Mouse (Mus musculus) CH12.LX (cell line): ENCODE results near the gene Prrx1. TPM values are rescaled to one million over a fixed set of nuclear protein-coding genes. Genes with fewer than 3 reads are reported as not detected.

Experiments used
- DNase-seq: peaks from one replicate; pipeline ENCODE4 v3.0.0-alpha.2; 2013; ENCODE audit errors: extremely low read depth
- H3K27ac ChIP-seq: 2 replicates; pipeline ENCODE4 v1.5.1; 2012; ENCODE audit warnings: low read depth, mild to moderate bottlenecking, control low read depth, moderate library complexity; ENCODE audit not compliant: insufficient read depth
- H3K27me3 ChIP-seq: replicated peaks from 2 replicates; pipeline ENCODE3; 2012; ENCODE audit warnings: inconsistent platforms
- H3K36me3 ChIP-seq, 2 experiments: replicated peaks in 1 of 2; 2 replicates each; pipeline versions ENCODE3 to v1.6.1; 2012; ENCODE audit warnings: inconsistent platforms in 1 of 2, low read length in 1 of 2, mild to moderate bottlenecking in 1 of 2, mixed read lengths in 1 of 2, moderate library complexity in 1 of 2; ENCODE audit not compliant: control insufficient read depth in 1 of 2, insufficient read depth in 1 of 2
- H3K4me1 ChIP-seq, 2 experiments: 2 replicates each; pipeline ENCODE4 v1.6.1; 2012; ENCODE audit warnings: inconsistent platforms in 1 of 2, moderate library complexity in 1 of 2; ENCODE audit not compliant: insufficient read depth in 2 of 2, control insufficient read depth in 1 of 2
- H3K4me2 ChIP-seq: 2 replicates; pipeline ENCODE4 v1.6.1; 2012; ENCODE audit warnings: low read depth, mild to moderate bottlenecking, control low read depth; ENCODE audit not compliant: poor library complexity, insufficient read depth, severe bottlenecking
- H3K4me3 ChIP-seq, 3 experiments: fragments of 150-350 bp in 1 of 3; sonication (generic) in 1 of 3; replicated peaks in 1 of 3; 2 replicates each; pipeline versions ENCODE3 to v1.5.1; 2011 to 2012; ENCODE audit warnings: low read depth in 2 of 3, low read length in 2 of 3, mild to moderate bottlenecking in 2 of 3, moderate library complexity in 2 of 3, control low read depth in 1 of 3, improper control_type of control experiment in 1 of 3, inconsistent platforms in 1 of 3, mixed read lengths in 1 of 3; ENCODE audit not compliant: poor library complexity in 1 of 3
- H3K79me2 ChIP-seq: replicated peaks from 2 replicates; pipeline ENCODE4 v1.6.1; 2012; ENCODE audit warnings: mild to moderate bottlenecking, moderate library complexity; ENCODE audit not compliant: control insufficient read depth, poor library complexity, insufficient read depth, severe bottlenecking; ENCODE audit errors: extremely low read depth
- H3K9ac ChIP-seq: 2 replicates; pipeline ENCODE4 v1.6.1; 2012; ENCODE audit warnings: low read depth, mild to moderate bottlenecking, control low read depth, moderate library complexity; ENCODE audit not compliant: insufficient read depth
- H3K9me3 ChIP-seq: replicated peaks from 2 replicates; pipeline ENCODE3; 2012; ENCODE audit warnings: low read length, inconsistent platforms, mixed read lengths
- BHLHE40 ChIP-seq: IDR thresholded peaks from 2 replicates; pipeline ENCODE4 v1.6.1; 2011; ENCODE audit warnings: mild to moderate bottlenecking, low read depth, low read length, improper control_type of control experiment
- CHD2 ChIP-seq: IDR thresholded peaks from 2 replicates; pipeline ENCODE4 v1.6.1; 2011; ENCODE audit warnings: low read length, improper control_type of control experiment
- CTCF ChIP-seq, 2 experiments: IDR thresholded peaks in 1 of 2; conservative IDR thresholded peaks in 1 of 2; 2 replicates each; pipeline ENCODE4 v1.5.1; 2011 to 2012; ENCODE audit warnings: low read depth in 2 of 2, low read length in 2 of 2, improper control_type of control experiment in 1 of 2, inconsistent platforms in 1 of 2, mild to moderate bottlenecking in 1 of 2, moderate library complexity in 1 of 2
- ETS1 ChIP-seq: conservative IDR thresholded peaks from 2 replicates; pipeline ENCODE4 v1.6.1; 2012; ENCODE audit warnings: low read depth, mild to moderate bottlenecking, inconsistent platforms, low read length, improper control_type of control experiment, moderate library complexity
- IRF4 ChIP-seq: IDR thresholded peaks from 2 replicates; pipeline ENCODE4 v1.6.1; 2014; ENCODE audit warnings: low read depth, mild to moderate bottlenecking, inconsistent platforms, low read length, improper control_type of control experiment
- JUN ChIP-seq: IDR thresholded peaks from 2 replicates; pipeline ENCODE4 v1.6.1; 2011; ENCODE audit warnings: low read depth, mild to moderate bottlenecking, low read length, improper control_type of control experiment, moderate library complexity; ENCODE audit not compliant: insufficient read depth
- MAX ChIP-seq: IDR thresholded peaks from 2 replicates; pipeline ENCODE4 v1.6.1; 2011; ENCODE audit warnings: low read length, improper control_type of control experiment
- MAZ ChIP-seq: IDR thresholded peaks from 2 replicates; pipeline ENCODE4 v1.6.1; 2012; ENCODE audit warnings: low read depth, mild to moderate bottlenecking, inconsistent platforms, low read length, improper control_type of control experiment, moderate library complexity
- POLR2A ChIP-seq: IDR thresholded peaks from 2 replicates; pipeline ENCODE4 v1.6.1; 2011; ENCODE audit warnings: low read depth, mild to moderate bottlenecking, improper control_type of control experiment, low read length
- POLR2AphosphoS2 ChIP-seq: IDR thresholded peaks from 2 replicates; pipeline ENCODE4 v1.6.1; 2011; ENCODE audit warnings: low read depth, low read length, improper control_type of control experiment
- TBP ChIP-seq: conservative IDR thresholded peaks from 2 replicates; pipeline ENCODE4 v1.6.1; 2011; ENCODE audit warnings: low read depth, low read length, improper control_type of control experiment
- TCF12 ChIP-seq: IDR thresholded peaks from 2 replicates; pipeline ENCODE4 v1.6.1; 2014; ENCODE audit warnings: low read depth, mild to moderate bottlenecking, inconsistent platforms, low read length, improper control_type of control experiment
- UBTF ChIP-seq: IDR thresholded peaks from 2 replicates; pipeline ENCODE4 v1.6.1; 2012; ENCODE audit warnings: low read depth, mild to moderate bottlenecking, inconsistent platforms, low read length, improper control_type of control experiment, moderate library complexity
- USF1 ChIP-seq: IDR thresholded peaks from 2 replicates; pipeline ENCODE4 v1.6.1; 2014; ENCODE audit warnings: low read depth, mild to moderate bottlenecking, inconsistent platforms, low read length, improper control_type of control experiment
- ZC3H11A ChIP-seq: IDR thresholded peaks from 2 replicates; pipeline ENCODE4 v1.6.1; 2012; ENCODE audit warnings: low read depth, mild to moderate bottlenecking, inconsistent platforms, low read length, improper control_type of control experiment
- dilution Hi-C: fragments of 300-500 bp; cut with MboI; formaldehyde crosslinking; loops from 2 replicates; pipeline ENCODE4 v1.14.3; 2020; ENCODE audit warnings: low sequenced_read_pairs; ENCODE audit not compliant: extremely low pct_unique_long_range_greater_than_20kb, extremely low pct_ligation_motif_present
- in situ Hi-C: fragments of 300-500 bp; cut with MboI; formaldehyde crosslinking; loops from 3 replicates; pipeline ENCODE4 v1.14.3; 2019; ENCODE audit warnings: low sequenced_read_pairs, low pct_ligation_motif_present, low pct_unique_long_range_greater_than_20kb, mixed read lengths
- polyA plus RNA-seq: library from polyadenylated mRNA; unstranded; fragments of >175 nt; gene quantifications from 2 replicates; pipeline ENCODE4 v1.2.1, GENCODE M21; 2012; ENCODE audit warnings: low read depth; ENCODE audit not compliant: insufficient read length
- total RNA-seq, 2 experiments: library from RNA; depleted of rRNA; stranded (reverse); fragments of 300-350 nt in 1 of 2; fragments of >200 nt in 1 of 2; gene quantifications; 2 replicates each; pipeline ENCODE4 v1.2.3; 2012 to 2014

The Prrx1 gene
- total and polyA plus RNA-seq, 3 experiments, result not detected

- Histone ChIP-seq H3K9ac (no peak overlapping the region), H3K4me3 (no peak overlapping the region), H3K4me2 (no peak overlapping the region), H3K36me3 (no peaks in the 10 kb centered on the region), H3K79me2 (no peaks in the 10 kb centered on the region), H3K27me3 (no peaks in the 10 kb centered on the region), H3K4me1 (peaks cover 0 to 7% of the 10 kb centered on the region in 2 experiments; a peak in 2 of 4 replicates), H3K27ac (no peak overlapping the region), H3K9me3 (no peaks in the 10 kb centered on the region)
- dilution Hi-C loops, result no loop called here
- in situ Hi-C loops, result no loop called here
- no peak for DNase-seq
- TF ChIP-seq ZC3H11A (no peak), TCF12 (no peak), MAX (no peak), POLR2A (no peak), CTCF (conservative IDR thresholded peaks at IDR 0.05 in 1 of 2, IDR thresholded peaks at IDR 0.05 in 1 of 2; ENCODE audit: low read depth in 2 of 2, low read length in 2 of 2) (no peak), UBTF (no peak), USF1 (no peak), POLR2AphosphoS2 (no peak), BHLHE40 (no peak), CHD2 (no peak), JUN (no peak), TBP (no peak), IRF4 (no peak), ETS1 (no peak)
Measured at GRCm38 (mm10) chr1:163311006-163311836, 2.3 kb downstream of the Prrx1 start.

- H3K36me3 ChIP-seq, result no peaks in the 10 kb centered on the region
- no peaks in the 10 kb centered on the region for H3K79me2 ChIP-seq
- no peak overlapping the region for H3K9ac ChIP-seq
- H3K4me2 ChIP-seq, result no peak overlapping the region
- no peak overlapping the region for H3K4me3 ChIP-seq
- dilution Hi-C loops, result no loop called here
- H3K9me3 ChIP-seq, result no peaks in the 10 kb centered on the region
- no peak for TF ChIP-seq MAZ
- no peak overlapping the region for H3K27ac ChIP-seq
- H3K27me3 ChIP-seq, result no peaks in the 10 kb centered on the region
- no peak for DNase-seq
- peaks cover 0 to 7% of the 10 kb centered on the region in 2 experiments; a peak in 2 of 4 replicates for H3K4me1 ChIP-seq
- in situ Hi-C loops, result no loop called here
Measured at GRCm38 (mm10) chr1:163310023-163310754, 3.3 kb downstream of the Prrx1 start.
